Mouse (Mus musculus): Measurements from ENCODE around the gene BC055324. TPM values are rescaled to one million over a fixed set of nuclear protein-coding genes. Genes with fewer than 3 reads are reported as not detected.

BC055324 gene
- polyA plus RNA-seq (2015; fragmentation: Nextera tagmentation; extraction: Ambion mirVana), result 3.8 and 4.5 TPM in 2 replicates

GRCm38 (mm10) chr1:163994721-163995608 lies at the start of gene BC055324, which contains the start of gene Mettl18:
TSS of gene BC055324 (minus strand) at chr1:163994796.
TSS of gene Mettl18 (plus strand) at chr1:163994889.

DNA sequence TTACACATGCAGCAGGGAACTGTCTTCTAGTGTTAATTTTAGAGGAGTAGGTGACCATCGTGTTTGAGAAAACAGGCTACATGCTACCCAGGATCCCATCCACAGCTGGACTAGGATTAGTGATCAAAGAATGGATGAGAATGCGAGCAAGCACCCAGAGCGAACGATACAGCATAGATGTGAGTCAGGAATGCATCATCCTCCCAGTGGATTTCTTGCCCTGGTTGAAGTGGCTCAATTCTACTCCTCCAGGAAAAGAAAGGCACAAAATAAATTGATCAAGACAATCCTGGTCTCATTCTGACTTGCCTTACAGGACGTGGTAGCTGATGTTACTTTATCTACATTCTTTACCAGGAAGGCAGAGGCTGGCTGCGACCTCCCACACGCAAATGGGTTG lies 65.8 kb downstream of the BC055324 start, which contains the start of gene Scyl3:
Scyl3 (plus strand) TSS at position 255 of the 400 bp plus-strand sequence.

Other genes starting within 250 kb of the BC055324 start
- gene Kifap3, start 215.2 kb downstream of the BC055324 start, polyA plus RNA-seq (2015; fragmentation: Nextera tagmentation; extraction: Ambion mirVana), result 17.4 and 18.5 TPM in 2 replicates
- 9.8 and 9.9 TPM in 2 replicates for gene Scyl3, start 65.7 kb downstream of the BC055324 start, polyA plus RNA-seq (2015; fragmentation: Nextera tagmentation; extraction: Ambion mirVana)
- gene Mettl18, start 93 bp upstream of the BC055324 start, polyA plus RNA-seq (2015; fragmentation: Nextera tagmentation; extraction: Ambion mirVana), result 4.4 and 5.4 TPM in 2 replicates
- 4.5 and 4.8 TPM in 2 replicates for gene Sele, start 53.4 kb upstream of the BC055324 start, polyA plus RNA-seq (2015; fragmentation: Nextera tagmentation; extraction: Ambion mirVana)
- gene Sell, start 67.2 kb upstream of the BC055324 start, polyA plus RNA-seq (2015; fragmentation: Nextera tagmentation; extraction: Ambion mirVana), result 0.42 and 1.2 TPM in 2 replicates
- 0.58 and 2.2 TPM in 2 replicates for gene Selp, start 120.5 kb upstream of the BC055324 start, polyA plus RNA-seq (2015; fragmentation: Nextera tagmentation; extraction: Ambion mirVana)
- gene F5, start 157.0 kb upstream of the BC055324 start, polyA plus RNA-seq (2015; fragmentation: Nextera tagmentation; extraction: Ambion mirVana), result 0.14 and 0.28 TPM in 2 replicates

Measured in urinary bladder, postnatal 0 days (tissue).